Mouse (Mus musculus) layer of hippocampus, adult 6 months (tissue): ENCODE results near the gene Tssk1. TPM values are rescaled to one million over a fixed set of nuclear protein-coding genes. Genes with fewer than 3 reads are reported as not detected.

Experiments used
- long read RNA-seq, 2 experiments: library from polyadenylated mRNA; unstranded; transcript quantifications; one replicate each; pipeline ENCODE4 v2.0.0; 2019 to 2020
- polyA plus RNA-seq: library from polyadenylated mRNA; unstranded; fragments of <200 nt; fragmentation: Nextera tagmentation; gene quantifications from 2 replicates; pipeline ENCODE4 v1.2.3, GENCODE M21; 2021

Tssk1 gene
- not detected in 2 replicates for polyA plus RNA-seq
- long read RNA-seq, experiment 1, result 0 reads
- long read RNA-seq, experiment 2, result 0 reads

GRCm38 (mm10) chr16:17893923-17894322 lies at the start of gene Tssk1:
TSS of gene Tssk1 (plus strand) at chr16:17894223.

GRCm38 (mm10) chr16:17891567-17891959 lies 2.5 kb upstream of the Tssk1 start, which contains the start of gene Gm20518:
TSS of gene Gm20518 (minus strand) at chr16:17891671.

GRCm38 (mm10) chr16:17898462-17898861 lies 4.4 kb downstream of the Tssk1 start, which contains the start of the genes Dgcr2 and Tssk2:
TSS of gene Dgcr2 (minus strand) at chr16:17898562.
TSS of gene Tssk2 (plus strand) at chr16:17898637.

DNA sequence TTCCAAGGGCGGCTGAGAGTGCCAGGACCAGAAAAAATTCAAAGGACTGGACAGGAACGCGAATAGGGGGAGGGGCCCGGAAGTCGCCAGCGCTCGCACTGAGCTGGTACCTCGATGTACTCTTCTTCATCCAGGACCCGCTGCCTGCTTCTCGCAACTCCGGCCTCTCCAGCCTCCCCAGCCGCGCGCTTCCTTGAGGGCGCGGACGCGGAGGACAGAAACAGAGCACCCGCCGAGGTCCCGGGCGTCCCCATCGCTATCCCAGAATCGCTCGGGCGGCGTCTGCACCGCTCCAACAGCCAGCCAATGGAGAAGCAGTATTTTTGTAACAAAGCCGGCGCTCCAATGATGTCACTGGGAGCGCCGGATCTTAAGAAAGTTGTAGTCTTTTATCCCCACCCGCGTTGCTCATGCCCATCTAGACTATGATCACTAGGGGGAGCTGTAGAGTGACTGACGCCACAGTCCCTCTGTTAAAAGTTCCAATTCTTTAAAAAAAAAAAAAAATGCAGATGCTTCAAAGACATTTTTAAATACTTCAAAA lies 17.1 kb downstream of the Tssk1 start, which contains the start of gene Ess2:
Gene Ess2 (minus strand): TSS at position 297 of the 544 bp plus-strand sequence.

DNA sequence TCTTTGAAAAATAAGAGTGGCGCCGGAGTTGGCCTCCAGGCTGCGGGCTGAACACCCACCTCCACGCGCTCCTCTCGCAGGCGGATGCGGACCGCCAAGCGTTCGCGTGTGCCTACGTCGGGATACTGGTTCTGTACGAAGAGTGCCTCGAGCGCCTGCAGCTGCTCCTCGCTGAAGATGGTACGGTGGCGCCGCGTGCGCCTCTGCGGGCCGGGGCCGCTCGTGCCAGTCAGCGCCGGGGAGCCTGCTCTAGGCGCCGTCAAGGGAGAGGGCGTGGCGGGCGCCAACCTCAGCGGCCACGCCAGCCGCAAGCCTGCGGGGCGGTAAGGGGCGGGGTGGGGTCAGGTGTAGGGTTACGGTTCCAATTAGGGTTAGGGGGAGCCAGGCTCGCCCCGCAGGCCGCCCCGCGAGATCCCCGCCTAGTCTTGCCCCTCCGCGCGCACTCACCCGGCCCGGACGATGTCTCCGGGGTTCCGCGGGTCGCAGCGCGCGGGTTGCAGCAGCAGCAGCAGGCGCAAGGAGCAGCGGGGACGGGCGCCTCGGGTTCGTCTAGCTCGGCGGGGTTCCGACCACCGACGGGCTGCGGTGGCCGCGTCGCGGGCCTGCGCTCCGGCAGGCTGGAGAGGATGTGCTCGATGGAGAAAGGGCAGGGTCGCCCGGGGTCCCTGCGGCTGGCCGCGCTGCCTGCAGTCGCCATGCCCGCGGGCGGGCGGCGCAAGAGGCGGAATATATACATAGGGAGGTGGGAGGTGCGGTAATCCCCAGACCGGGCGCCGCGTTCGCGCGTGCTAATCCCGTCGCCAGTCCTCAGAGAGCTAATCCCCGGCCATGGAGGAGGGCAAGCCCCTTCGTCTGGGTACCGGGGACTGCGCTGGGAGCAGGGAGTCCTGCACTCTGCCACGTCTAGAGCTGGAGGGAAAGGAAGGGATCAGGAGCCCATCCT lies 20.6 kb downstream of the Tssk1 start, which contains the start of gene Gsc2:
Gene Gsc2 (minus strand): TSS at position 753 of the 943 bp plus-strand sequence.

GRCm38 (mm10) chr16:17928087-17928580 lies 34.1 kb downstream of the Tssk1 start, which contains the start of gene Slc25a1:
TSS of gene Slc25a1 (minus strand) at chr16:17928219.

Other genes starting within 250 kb of the Tssk1 start
- 13.7 and 15.2 TPM in 2 replicates for gene Ccdc74a, start 247.8 kb upstream of the Tssk1 start, polyA plus RNA-seq
- gene Med15, start 161.3 kb upstream of the Tssk1 start, polyA plus RNA-seq, result 46.8 and 48.5 TPM in 2 replicates
- 77.4 and 82.5 TPM in 2 replicates for gene Klhl22, start 134.6 kb upstream of the Tssk1 start, polyA plus RNA-seq
- gene Scarf2, start 96.9 kb upstream of the Tssk1 start, polyA plus RNA-seq, result 0.55 and 1.2 TPM in 2 replicates
- gene B830017H08Rik, start 61.1 kb upstream of the Tssk1 start, polyA plus RNA-seq, result 0.93 and 1.1 TPM in 2 replicates
- 1.9 and 3.3 TPM in 2 replicates for gene Car15, start 55.9 kb upstream of the Tssk1 start, polyA plus RNA-seq
- gene Gm20518, start 2.6 kb upstream of the Tssk1 start, polyA plus RNA-seq, result 0.11 and 0.40 TPM in 2 replicates
- gene Dgcr2, start 4.3 kb downstream of the Tssk1 start, polyA plus RNA-seq, result 85.0 and 101 TPM in 2 replicates
- not detected in 2 replicates for gene Tssk2, start 4.4 kb downstream of the Tssk1 start, polyA plus RNA-seq
- gene Ess2, start 17.1 kb downstream of the Tssk1 start, polyA plus RNA-seq, result 16.4 and 18.7 TPM in 2 replicates
- gene Gsc2, start 20.8 kb downstream of the Tssk1 start, polyA plus RNA-seq, result not detected in 2 replicates
- gene Slc25a1, start 34.0 kb downstream of the Tssk1 start, polyA plus RNA-seq, result 64.2 and 74.4 TPM in 2 replicates
- not detected in 2 replicates for gene Vpreb2, start 86.2 kb downstream of the Tssk1 start, polyA plus RNA-seq
- 158 and 178 TPM in 2 replicates for gene Dgcr6, start 158.6 kb downstream of the Tssk1 start, polyA plus RNA-seq
- 47.9 and 57.4 TPM in 2 replicates for gene Prodh, start 196.0 kb downstream of the Tssk1 start, polyA plus RNA-seq
- 10.2 and 12.5 TPM in 2 replicates for gene Rtn4r, start 233.4 kb downstream of the Tssk1 start, polyA plus RNA-seq